Mouse (Mus musculus) midbrain, embryonic 13.5 days (tissue): ENCODE measurements around the gene Erc2. TPM values are rescaled to one million over a fixed set of nuclear protein-coding genes. Genes with fewer than 3 reads are reported as not detected.
A peak's percentile ranks its signal among the peaks of the same experiment; 100 is the strongest.
"Not testable (repeated sequence)": the region's sequence is repeated elsewhere in the genome, so short reads cannot be mapped to it uniquely, and the experiment has no call there.

Source experiments
- ATAC-seq: fragments of 200-750 bp; cut with Nextera tagmentation; 2 replicates; pipeline ENCODE4 v1.8.0; 2017; ENCODE audit warnings: mild to moderate bottlenecking, moderate TSS enrichment, moderate library complexity
- H3K27ac ChIP-seq: fragments of 300-500 bp; sonication (generic); 2 replicates; pipeline ENCODE4 v1.5.1; 2015; ENCODE audit warnings: inconsistent platforms, mild to moderate bottlenecking, moderate library complexity
- H3K27me3 ChIP-seq: fragments of 300-500 bp; sonication (generic); 2 replicates; pipeline ENCODE4 v1.6.1; 2015; ENCODE audit warnings: mild to moderate bottlenecking, inconsistent platforms
- H3K36me3 ChIP-seq: fragments of 300-500 bp; sonication (generic); 2 replicates; pipeline ENCODE4 v1.6.1; 2015; ENCODE audit warnings: mild to moderate bottlenecking, inconsistent platforms
- H3K4me1 ChIP-seq: fragments of 300-500 bp; sonication (generic); replicated peaks from 2 replicates; pipeline ENCODE4 v1.6.1; 2015; ENCODE audit warnings: inconsistent platforms
- H3K4me2 ChIP-seq: fragments of 300-500 bp; sonication (generic); replicated peaks from 2 replicates; pipeline ENCODE4 v1.6.1; 2015; ENCODE audit warnings: moderate library complexity, mild to moderate bottlenecking, inconsistent platforms
- H3K4me3 ChIP-seq: fragments of 300-500 bp; sonication (generic); replicated peaks from 2 replicates; pipeline ENCODE4 v1.5.1; 2015; ENCODE audit warnings: mild to moderate bottlenecking, inconsistent platforms
- H3K9ac ChIP-seq: fragments of 300-500 bp; sonication (generic); replicated peaks from 2 replicates; pipeline ENCODE4 v1.6.1; 2015; ENCODE audit warnings: mild to moderate bottlenecking, inconsistent platforms
- H3K9me3 ChIP-seq: fragments of 300-500 bp; sonication (generic); 2 replicates; pipeline ENCODE4 v1.6.1; 2016; ENCODE audit warnings: mild to moderate bottlenecking, inconsistent platforms
- WGBS: fragments of 180-500 bp; shearing (Covaris S2); methylation state at CpG from one replicate; pipeline ENCODE4 v1.1.7; 2015; 5-methylcytosine and 5-hydroxymethylcytosine counted together
- polyA plus RNA-seq: library from polyadenylated mRNA; unstranded; fragments of >200 nt; fragmentation: Nextera tagmentation; extraction: Ambion mirVana; gene quantifications from 2 replicates; pipeline ENCODE4 v1.2.1, GENCODE M21; 2015

The Erc2 gene
- polyA plus RNA-seq: 75.0 and 79.0 TPM in 2 replicates

DNA sequence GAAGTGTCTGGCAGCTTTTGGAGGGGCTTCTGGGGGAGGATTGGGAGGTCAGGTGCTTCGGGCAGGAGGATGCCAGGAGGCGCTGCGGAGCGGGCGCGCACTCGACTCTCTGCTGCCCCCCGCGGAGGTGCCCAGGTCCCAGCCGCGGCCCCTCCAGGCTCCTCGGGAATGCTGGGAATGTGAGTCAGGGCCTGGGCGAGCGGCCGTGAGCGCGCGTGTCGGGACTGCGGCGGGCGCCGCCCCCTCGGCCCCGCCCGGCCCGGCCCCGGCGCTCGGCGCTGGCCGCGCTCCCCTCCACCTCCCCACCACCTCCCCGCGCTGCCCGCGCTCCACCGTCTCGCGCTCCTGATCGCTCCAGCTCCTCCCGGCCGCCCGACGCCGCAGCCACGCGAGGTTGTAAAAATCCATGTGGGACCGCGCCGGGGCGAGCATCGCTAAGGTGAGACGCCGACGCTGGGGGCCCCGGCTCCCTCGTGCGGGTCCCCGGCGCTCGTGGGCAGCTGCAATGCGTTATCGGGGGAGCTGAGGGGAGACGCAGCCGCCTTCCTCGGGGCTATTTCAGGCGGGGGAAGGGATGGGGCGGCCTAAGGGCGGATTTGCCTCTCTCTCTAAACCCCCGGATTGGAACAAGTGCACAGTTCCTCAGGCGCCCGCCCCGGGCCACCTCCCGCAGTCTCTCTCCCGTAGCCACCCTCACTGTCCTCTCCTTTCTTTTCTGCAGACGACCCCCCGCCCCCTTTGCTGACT lies at the start of gene Erc2:
TSS of gene Erc2 (plus strand) at position 253 of the 747 bp plus-strand sequence.
- Histone ChIP-seq H3K4me2 (peak within 1 kb of the TSS; percentile 79), H3K4me1 (peaks cover 18% of the 10 kb centered on the region), H3K9ac (peak within 1 kb of the TSS; percentile 91), H3K4me3 (peak within 1 kb of the TSS; percentile 84), H3K36me3 (no peaks in the 10 kb centered on the region), H3K9me3 (no peaks in the 10 kb centered on the region), H3K27ac (peak within 1 kb of the TSS; percentile 92), H3K27me3 (no peaks in the 10 kb centered on the region; the same call in 1 of the 2 replicates)
- peak; percentile 97 for ATAC-seq
- under 1% methylated on average over 69 of the region's 78 CpGs for WGBS

- Histone ChIP-seq H3K27ac (no peak overlapping the region), H3K9me3 (no peaks in the 10 kb centered on the region), H3K4me2 (no peak overlapping the region), H3K27me3 (no peaks in the 10 kb centered on the region), H3K36me3 (no peaks in the 10 kb centered on the region), H3K4me1 (no peaks in the 10 kb centered on the region), H3K4me3 (no peak overlapping the region), H3K9ac (no peak overlapping the region)
- 94% methylated on average over 2 of the region's 2 CpGs for WGBS
- ATAC-seq: no peak
Measured at GRCm38 (mm10) chr14:27578443-27578842, 43.8 kb upstream of the Erc2 start.

DNA sequence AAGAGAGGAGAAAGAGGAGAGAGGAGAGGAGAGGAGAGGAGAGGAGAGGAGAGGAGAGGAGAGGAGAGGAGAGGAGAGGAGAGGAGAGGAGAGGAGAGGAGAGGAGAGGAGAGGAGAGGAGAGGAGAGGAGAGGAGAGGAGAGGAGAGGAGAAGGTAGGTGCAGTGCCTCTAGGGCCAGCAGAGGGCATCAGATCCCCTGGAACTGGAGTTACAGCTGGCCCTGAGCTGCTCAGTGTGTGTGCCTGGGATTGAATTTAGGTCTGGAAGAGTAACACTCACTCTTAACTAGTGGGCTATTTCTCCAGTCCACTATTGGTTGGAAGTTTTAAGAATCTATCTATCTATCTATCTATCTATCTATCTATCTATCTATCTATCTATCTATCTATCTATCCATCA lies 32.6 kb upstream of the Erc2 start:
- H3K27ac ChIP-seq, H3K27me3 ChIP-seq, H3K4me2 ChIP-seq, ATAC-seq, H3K9me3 ChIP-seq, H3K9ac ChIP-seq, H3K36me3 ChIP-seq, H3K4me3 ChIP-seq, H3K4me1 ChIP-seq: not testable (repeated sequence)

GRCm38 (mm10) chr14:27592163-27592562 lies 30.1 kb upstream of the Erc2 start:
- Histone ChIP-seq H3K27ac (no peak overlapping the region), H3K4me1 (no peaks in the 10 kb centered on the region), H3K4me3 (no peak overlapping the region), H3K27me3 (no peaks in the 10 kb centered on the region), H3K4me2 (no peak overlapping the region), H3K9ac (no peak overlapping the region), H3K9me3 (0 out of 2 replicates have a peak, but pooled peaks cover 6% of the 10 kb centered on the region), H3K36me3 (no peaks in the 10 kb centered on the region)
- WGBS: 89% methylated on average over 7 of the region's 7 CpGs
- ATAC-seq: no peak

GRCm38 (mm10) chr14:27596265-27596664 lies 26.0 kb upstream of the Erc2 start:
- ATAC-seq: 0 out of 2 replicates have a peak, but pooled peaks have one; percentile 74
- Histone ChIP-seq H3K9me3 (0 out of 2 replicates have a peak, but pooled peaks cover 6% of the 10 kb centered on the region), H3K9ac (no peak overlapping the region), H3K27me3 (no peaks in the 10 kb centered on the region), H3K36me3 (no peaks in the 10 kb centered on the region), H3K4me1 (no peaks in the 10 kb centered on the region), H3K4me2 (no peak overlapping the region), H3K4me3 (no peak overlapping the region), H3K27ac (no peak overlapping the region)
- WGBS: 7% methylated on average over 7 of the region's 7 CpGs

DNA sequence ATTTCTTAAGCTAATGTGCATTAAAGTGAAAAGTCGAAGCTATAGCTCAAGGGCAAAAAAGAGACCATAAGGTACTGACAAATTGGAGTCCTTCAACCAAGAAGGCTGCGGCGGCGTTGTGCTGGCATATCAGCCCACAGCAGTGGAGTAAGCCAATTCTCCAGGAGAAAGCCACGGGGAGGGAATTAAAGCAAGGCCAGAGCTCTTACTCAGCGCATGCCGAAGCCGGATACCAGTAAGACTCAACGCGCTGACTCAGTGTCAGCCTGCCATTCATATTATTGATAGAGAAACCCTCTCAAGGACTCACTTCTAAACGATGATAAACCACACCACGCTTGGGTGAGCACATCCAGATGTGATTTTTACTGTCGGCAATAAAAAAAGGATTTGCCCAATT lies 20.1 kb upstream of the Erc2 start:
- no peak overlapping the region for H3K27ac ChIP-seq
- H3K4me3 ChIP-seq: no peak overlapping the region
- no peak overlapping the region for H3K4me2 ChIP-seq
- H3K9me3 ChIP-seq: no peaks in the 10 kb centered on the region
- no peak for ATAC-seq
- WGBS: 74% methylated on average over 13 of the region's 13 CpGs
- no peaks in the 10 kb centered on the region for H3K27me3 ChIP-seq
- H3K36me3 ChIP-seq: no peaks in the 10 kb centered on the region
- H3K4me1 ChIP-seq: no peaks in the 10 kb centered on the region
- no peak overlapping the region for H3K9ac ChIP-seq

- 94% methylated on average over 3 of the region's 3 CpGs for WGBS
Measured at GRCm38 (mm10) chr14:27607419-27607818, 14.8 kb upstream of the Erc2 start.

DNA sequence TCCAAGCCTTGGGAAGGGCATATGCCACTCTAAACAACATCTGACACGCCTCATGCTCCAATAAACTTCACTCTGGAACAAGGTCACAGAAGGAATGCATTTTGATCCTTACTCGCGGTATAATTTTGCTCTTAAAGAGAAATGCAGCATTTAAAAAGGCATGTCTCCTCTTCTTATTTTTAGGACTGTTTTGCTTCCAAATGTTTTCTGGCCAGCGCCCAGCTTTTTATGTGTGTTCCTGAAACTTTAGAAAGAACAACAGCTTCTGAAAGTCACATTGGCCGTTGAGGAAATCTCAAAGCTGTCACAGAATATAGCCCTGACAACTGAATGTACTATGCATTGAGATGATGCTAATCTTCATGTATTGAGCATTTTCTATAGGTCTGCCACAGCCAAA lies 8.5 kb upstream of the Erc2 start:
- H3K4me2 ChIP-seq: no peak overlapping the region
- no peaks in the 10 kb centered on the region for H3K36me3 ChIP-seq
- no peaks in the 10 kb centered on the region for H3K4me1 ChIP-seq
- no peaks in the 10 kb centered on the region for H3K9me3 ChIP-seq
- H3K27me3 ChIP-seq: no peaks in the 10 kb centered on the region
- H3K9ac ChIP-seq: no peak overlapping the region
- no peak for ATAC-seq
- no peak overlapping the region for H3K4me3 ChIP-seq
- WGBS: 81% methylated on average over 5 of the region's 5 CpGs
- H3K27ac ChIP-seq: no peak overlapping the region

More at GRCm38 (mm10) chr14:27607419-27607818, 14.8 kb upstream of the Erc2 start:
- H3K27me3 ChIP-seq: no peaks in the 10 kb centered on the region
- H3K9ac ChIP-seq: no peak overlapping the region
- H3K4me3 ChIP-seq: no peak overlapping the region
- H3K27ac ChIP-seq: no peak overlapping the region
- H3K4me1 ChIP-seq: no peaks in the 10 kb centered on the region
- no peak for ATAC-seq
- H3K4me2 ChIP-seq: no peak overlapping the region
- H3K9me3 ChIP-seq: no peaks in the 10 kb centered on the region
- no peaks in the 10 kb centered on the region for H3K36me3 ChIP-seq

- H3K9me3 ChIP-seq: no peaks in the 10 kb centered on the region
- H3K36me3 ChIP-seq: no peaks in the 10 kb centered on the region
- no peak overlapping the region for H3K4me3 ChIP-seq
- ATAC-seq: no peak
- 93% methylated on average over 3 of the region's 3 CpGs for WGBS
- no peaks in the 10 kb centered on the region for H3K4me1 ChIP-seq
- H3K4me2 ChIP-seq: no peak overlapping the region
- no peak overlapping the region for H3K9ac ChIP-seq
- no peak overlapping the region for H3K27ac ChIP-seq
- H3K27me3 ChIP-seq: no peaks in the 10 kb centered on the region; the same call in 1 of the 2 replicates
Measured at GRCm38 (mm10) chr14:27617286-27617685, 4.9 kb upstream of the Erc2 start.

DNA sequence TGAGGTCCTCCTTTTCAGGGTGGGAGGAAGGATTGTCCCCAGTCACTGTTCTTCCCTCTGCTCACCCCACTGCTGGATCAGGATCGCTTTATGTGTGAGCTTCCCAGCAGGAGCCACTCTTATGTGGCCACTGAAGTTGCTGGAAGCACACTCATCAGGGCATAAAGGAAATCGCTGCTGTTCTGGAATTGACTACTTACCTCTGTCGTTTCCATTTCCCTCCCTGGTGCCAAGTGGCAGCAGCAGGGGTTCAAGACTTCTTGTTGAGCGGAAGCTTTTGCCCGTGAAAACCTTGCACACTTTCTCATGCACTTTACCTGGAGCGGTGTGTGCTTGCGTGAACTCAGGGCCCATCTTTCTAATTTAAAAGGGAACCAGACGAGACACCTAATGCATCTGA lies 652 bp upstream of the Erc2 start:
- Histone ChIP-seq H3K4me2 (peak overlapping the region; percentile 79), H3K36me3 (no peaks in the 10 kb centered on the region), H3K4me1 (peaks cover 18% of the 10 kb centered on the region), H3K27me3 (no peaks in the 10 kb centered on the region; the same call in 1 of the 2 replicates), H3K27ac (peak overlapping the region; percentile 92; the same call in 1 of the 2 replicates), H3K9me3 (no peaks in the 10 kb centered on the region), H3K4me3 (peak overlapping the region; percentile 84; the same call in 1 of the 2 replicates), H3K9ac (no peak overlapping the region)
- ATAC-seq: no peak
- WGBS: 47% methylated on average over 8 of the region's 8 CpGs

- ATAC-seq: peak; percentile 35
Measured at GRCm38 (mm10) chr14:27622923-27623219, 643 bp downstream of the Erc2 start.

GRCm38 (mm10) chr14:27623368-27623767 lies 1.1 kb downstream of the Erc2 start:
- WGBS: 5% methylated on average over 10 of the region's 10 CpGs
- Histone ChIP-seq H3K27me3 (no peaks in the 10 kb centered on the region; the same call in 1 of the 2 replicates), H3K4me2 (peak overlapping the region; percentile 79), H3K27ac (peak overlapping the region; percentile 92), H3K9ac (peak overlapping the region; percentile 91), H3K4me3 (peak overlapping the region; percentile 84), H3K4me1 (peaks cover 19% of the 10 kb centered on the region), H3K9me3 (no peaks in the 10 kb centered on the region), H3K36me3 (0 out of 2 replicates have a peak, but pooled peaks cover 2% of the 10 kb centered on the region)
- peak; percentile 78 for ATAC-seq

More at GRCm38 (mm10) chr14:27622923-27623219, 643 bp downstream of the Erc2 start:
- peaks cover 18% of the 10 kb centered on the region for H3K4me1 ChIP-seq
- H3K9me3 ChIP-seq: no peaks in the 10 kb centered on the region
- H3K27ac ChIP-seq: peak overlapping the region; percentile 92
- H3K9ac ChIP-seq: peak overlapping the region; percentile 91
- no peaks in the 10 kb centered on the region for H3K36me3 ChIP-seq
- 1% methylated on average over 6 of the region's 6 CpGs for WGBS
- peak overlapping the region; percentile 84 for H3K4me3 ChIP-seq
- H3K27me3 ChIP-seq: no peaks in the 10 kb centered on the region; the same call in 1 of the 2 replicates
- H3K4me2 ChIP-seq: peak overlapping the region; percentile 79
